Mouse (Mus musculus): Measurements from ENCODE around the gene Scgb1b17. TPM values are rescaled to one million over a fixed set of nuclear protein-coding genes. Genes with fewer than 3 reads are reported as not detected.
"Not testable (repeated sequence)": the region's sequence is repeated elsewhere in the genome, so short reads cannot be mapped to it uniquely, and the experiment has no call there.

The Scgb1b17 gene
- polyA plus RNA-seq (2017; shearing (Covaris generic)): not detected

GRCm38 (mm10) chr7:33063149-33063548 is at the start of gene Scgb1b17:
TSS of gene Scgb1b17 (plus strand) at chr7:33063449.
- ATAC-seq: not testable (repeated sequence)

DNA sequence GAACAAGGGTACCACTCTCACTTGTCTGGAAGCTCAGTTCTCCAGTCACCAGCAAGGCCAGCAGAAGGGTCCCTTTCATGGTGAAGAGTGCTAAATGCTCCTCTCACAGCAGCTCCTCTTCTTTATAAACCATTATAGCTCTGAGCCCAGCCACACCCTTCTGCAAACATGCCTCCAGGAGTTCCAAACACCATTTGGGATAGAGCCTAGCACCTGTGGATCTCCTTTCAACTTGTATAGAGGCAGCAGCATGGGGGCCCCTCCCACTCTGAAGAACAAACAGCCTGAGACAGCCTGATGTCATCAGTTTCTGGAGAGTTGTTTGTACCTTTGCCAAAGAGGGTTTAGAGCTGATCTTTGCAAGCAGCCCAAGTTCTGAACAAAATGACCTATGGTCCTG is 6.8 kb upstream of the Scgb1b17 start, which contains the start of gene Scgb2b17:
Gene Scgb2b17, minus strand, starts transcription at position 101 of the 400 bp plus-strand sequence.
- ATAC-seq: not testable (repeated sequence)

Other genes with a start within 250 kb of the Scgb1b17 start
- gene Scgb2b15, start 233.8 kb upstream of the Scgb1b17 start, polyA plus RNA-seq (2017; shearing (Covaris generic)): not detected
- not detected for gene Scgb1b15, start 226.9 kb upstream of the Scgb1b17 start, polyA plus RNA-seq (2017; shearing (Covaris generic))
- gene Scgb2b17, start 6.9 kb upstream of the Scgb1b17 start, polyA plus RNA-seq (2017; shearing (Covaris generic)): not detected
- gene Scgb2b18, start 110.4 kb downstream of the Scgb1b17 start, polyA plus RNA-seq (2017; shearing (Covaris generic)): not detected
- not detected for gene Scgb1b18, start 122.1 kb downstream of the Scgb1b17 start, polyA plus RNA-seq (2017; shearing (Covaris generic))
- not detected for gene Scgb2b19, start 216.9 kb downstream of the Scgb1b17 start, polyA plus RNA-seq (2017; shearing (Covaris generic))
- not detected for gene Scgb1b19, start 223.8 kb downstream of the Scgb1b17 start, polyA plus RNA-seq (2017; shearing (Covaris generic))